16 mouse cellular contexts compared by ENCODE assay signal in genomic region chr14:118948841-118949240, GRCm38 (mm10).
"Had no signal": no experiment of that assay in that cellular context is flagged by ENCODE, and none has a peak within 500 bp of the region (broad histone marks: within the 10 kb centered on the region; RNA-seq: fewer than 3 reads in every experiment).

No protein-coding gene starts in this region.

- H3K9ac ChIP-seq: intestine, embryonic 15.5 days; kidney, embryonic 15.5 days; limb, embryonic 13.5 days; liver, embryonic 15.5 days; lung, embryonic 14.5 days had no signal

- H3K4me3 ChIP-seq: intestine, embryonic 15.5 days; kidney, embryonic 15.5 days; limb, embryonic 10.5 days; limb, embryonic 13.5 days; liver, embryonic 15.5 days had no signal

- H3K4me2 ChIP-seq: intestine, embryonic 15.5 days; kidney, embryonic 15.5 days; limb, embryonic 13.5 days; liver, embryonic 11.5 days; liver, embryonic 15.5 days; lung, embryonic 14.5 days; midbrain, embryonic 11.5 days had no signal

- DNase-seq: kidney, adult 11 months; kidney, adult 8-10 months; kidney, postnatal 10 days; kidney, postnatal 36 days; lung, embryonic 14.5 days; lung, postnatal 10 days; midbrain, embryonic 14.5 days; thymus, adult 18-20 months; thymus, postnatal 36 days had no signal

- H3K4me1 ChIP-seq: intestine, embryonic 15.5 days; limb, embryonic 10.5 days; limb, embryonic 13.5 days had no signal

- H3K9me3 ChIP-seq: intestine, embryonic 15.5 days; kidney, embryonic 15.5 days; limb, embryonic 10.5 days; limb, embryonic 13.5 days; liver, embryonic 15.5 days had no signal

- H3K27me3 ChIP-seq: intestine, embryonic 15.5 days; kidney, embryonic 15.5 days; limb, embryonic 13.5 days; liver, embryonic 15.5 days had no signal

- H3K27ac ChIP-seq: intestine, embryonic 15.5 days; kidney, embryonic 15.5 days; limb, embryonic 10.5 days; limb, embryonic 13.5 days; liver, embryonic 15.5 days had no signal

- ATAC-seq: intestine, embryonic 15.5 days had no signal

- H3K36me3 ChIP-seq: intestine, embryonic 15.5 days had no signal
